Mouse (Mus musculus) heart, adult 2 months (tissue): Measurements from ENCODE around the gene Cep170.

Source experiments
- CTCF ChIP-seq: fragments of 200-600 bp; IDR thresholded peaks from 2 replicates; pipeline ENCODE4 v1.8.1; 2022; ENCODE audit warnings: antibody characterized with exemption, mild to moderate bottlenecking, moderate library complexity
- POLR2A ChIP-seq: fragments of 200-500 bp; IDR thresholded peaks from 2 replicates; pipeline ENCODE4 v1.6.1; 2011; ENCODE audit warnings: mild to moderate bottlenecking, low read depth, low read length, control low read depth; ENCODE audit not compliant: insufficient read depth

- TF ChIP-seq CTCF, result no peak
- TF ChIP-seq POLR2A, result no peak
These were observed 2.9 kb upstream of the Cep170 start for GRCm38 (mm10) chr1:176816728-176817127.
